Mouse (Mus musculus): ENCODE measurements around the gene Cog3.

Cog3 gene

DNA sequence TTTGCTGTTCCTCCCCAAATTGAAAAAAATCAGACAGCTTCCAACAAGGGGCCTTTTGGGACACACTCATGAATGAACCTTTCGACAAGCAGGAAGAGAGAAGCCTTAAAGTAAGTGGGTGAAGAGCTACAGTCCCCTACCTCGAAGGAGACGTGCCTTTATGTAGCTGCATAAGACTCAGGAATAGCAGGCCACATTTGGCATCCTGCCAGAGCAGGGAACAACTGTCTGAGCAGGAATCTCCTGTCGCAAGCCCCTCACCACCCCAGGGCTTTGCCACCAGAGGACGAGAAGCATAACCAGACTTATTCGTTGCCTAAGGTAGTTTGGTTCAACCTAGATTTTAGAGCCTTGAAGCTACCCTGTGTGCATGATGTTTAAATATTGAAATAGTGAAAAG lies 78.0 kb downstream of the Cog3 start:
- DNase-seq: no peak

DNA sequence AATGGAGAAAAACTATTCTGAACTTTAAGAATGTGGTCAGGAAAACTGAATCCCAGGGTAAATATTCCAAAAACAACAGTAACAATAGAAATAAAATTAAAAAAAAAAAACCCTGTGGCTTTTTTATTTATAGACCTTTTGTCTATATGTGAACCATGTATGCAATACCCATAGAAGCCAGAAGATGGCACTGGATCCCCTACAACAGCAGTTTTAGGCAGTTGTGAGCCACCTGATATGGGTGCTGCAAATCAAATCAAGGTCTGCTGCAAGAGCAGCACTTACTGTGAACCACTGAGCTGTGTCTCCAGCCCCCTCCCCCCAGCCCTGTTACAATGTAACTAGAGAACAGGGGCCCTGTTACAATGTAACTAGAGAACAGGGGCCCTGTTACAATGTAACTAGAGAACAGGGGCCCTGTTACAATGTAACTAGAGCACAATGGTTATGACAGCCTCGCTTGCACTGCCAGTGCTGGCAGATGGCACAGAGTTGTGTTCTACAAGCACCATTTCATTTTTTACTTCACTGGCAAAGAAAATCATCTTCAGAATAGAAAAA lies 85.2 kb downstream of the Cog3 start:
- no peak for DNase-seq

DNA sequence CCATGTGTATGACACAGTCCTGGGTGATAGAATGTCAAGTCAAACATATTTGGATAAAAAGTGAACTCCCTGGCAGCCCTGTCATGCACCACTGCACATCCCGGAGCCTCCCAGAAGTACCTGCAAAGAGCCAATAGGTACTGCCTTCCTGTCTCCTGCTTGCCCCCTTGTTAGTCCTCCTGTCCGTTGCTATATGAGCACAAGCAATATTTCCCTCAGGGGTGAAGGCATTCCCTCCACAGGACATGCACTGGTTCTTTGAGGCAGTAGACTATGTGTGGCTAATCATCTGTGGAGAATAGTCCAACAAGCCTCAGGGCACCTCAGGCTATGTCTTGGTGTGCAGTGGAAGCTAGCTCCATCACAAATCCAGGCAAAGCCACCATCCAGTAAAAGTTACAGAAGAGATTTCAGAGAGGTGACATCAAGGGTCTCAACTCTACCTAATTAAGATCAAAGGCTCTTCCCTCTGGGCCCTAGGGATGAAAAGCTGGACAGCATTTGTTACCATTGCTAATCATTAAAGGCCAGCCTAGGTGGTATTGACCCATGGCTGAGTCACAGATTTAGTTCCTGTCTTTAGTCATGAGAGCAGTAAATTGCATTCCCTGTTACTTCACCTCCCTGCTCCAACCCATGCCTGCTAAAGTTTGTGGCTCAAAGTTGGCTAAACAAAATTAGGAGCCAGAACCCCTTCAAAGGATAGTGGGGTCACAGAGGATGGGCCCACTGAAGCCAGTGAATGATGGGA lies 88.7 kb downstream of the Cog3 start:
- no peak for DNase-seq

DNA sequence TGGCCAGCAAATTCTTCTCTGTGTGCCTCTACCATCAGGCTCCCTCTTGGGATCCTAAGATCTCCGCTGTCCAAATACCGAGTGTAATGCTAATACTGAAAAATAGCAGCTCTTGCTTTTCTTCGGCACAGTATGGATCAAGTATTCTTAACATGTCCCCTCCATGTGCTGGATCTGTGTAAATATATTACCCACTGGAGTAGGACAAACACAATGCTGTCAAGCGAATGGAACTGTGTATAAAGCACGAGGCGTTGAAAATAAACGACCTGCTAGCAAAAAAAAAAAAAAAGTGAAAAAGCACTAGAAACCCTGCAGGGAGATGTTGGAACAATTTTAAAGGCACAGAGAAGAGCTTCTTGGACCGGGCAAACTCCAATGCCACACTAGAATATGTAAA lies 92.8 kb downstream of the Cog3 start:
- no peak for DNase-seq

DNA sequence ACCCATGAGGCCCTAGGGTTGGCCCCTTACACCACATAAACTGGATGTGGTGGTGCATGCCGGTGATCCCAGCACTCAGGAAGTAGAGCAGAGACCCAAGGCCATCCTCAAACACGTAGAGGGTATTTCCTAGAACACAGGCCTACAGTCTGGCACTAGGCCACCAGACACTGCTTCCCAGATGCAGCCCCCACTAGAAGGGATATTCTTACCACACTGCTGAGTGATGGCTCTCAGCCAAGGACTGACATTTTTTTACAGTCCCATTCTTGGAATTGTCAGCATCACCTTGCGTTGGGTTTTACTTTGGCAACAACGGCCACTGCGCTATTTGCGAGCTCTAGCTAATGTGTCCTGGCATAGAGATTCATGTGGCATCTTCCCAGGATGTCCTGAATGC lies 93.4 kb downstream of the Cog3 start:
- no peak for DNase-seq
